Mouse (Mus musculus) CD4-positive, CD25-positive, alpha-beta regulatory T cell, adult 4 months (primary cell): Measurements from ENCODE around the gene Mrpl58. TPM values are rescaled to one million over a fixed set of nuclear protein-coding genes. Genes with fewer than 3 reads are reported as not detected.
A peak's percentile ranks its signal among the peaks of the same experiment; 100 is the strongest.

Experiments
- ATAC-seq: one replicate; pipeline ENCODE4 v1.8.0; 2017
- polyA plus RNA-seq, 2 experiments: library from polyadenylated mRNA; unstranded; fragments of 100-300 nt; shearing (Covaris generic); gene quantifications; one replicate each; pipeline ENCODE4 v1.2.1; 2017

Gene Mrpl58
- 100 to 1,000 TPM; 177 to 185 TPM for polyA plus RNA-seq

GRCm38 (mm10) chr11:115403338-115404124 is at the start of gene Mrpl58:
Gene Mrpl58, plus strand, starts transcription at chr11:115403752.
- peak; percentile 61 for ATAC-seq

- ATAC-seq = peak; percentile 62
These were observed 49.4 kb upstream of the Mrpl58 start for GRCm38 (mm10) chr11:115354183-115354582.

- ATAC-seq = peak; percentile 57
These were observed 45.1 kb upstream of the Mrpl58 start for GRCm38 (mm10) chr11:115358468-115358867.

GRCm38 (mm10) chr11:115359293-115359692 is 44.3 kb upstream of the Mrpl58 start:
- ATAC-seq = no peak

- no peak for ATAC-seq
These were observed 43.8 kb upstream of the Mrpl58 start for GRCm38 (mm10) chr11:115359726-115360125.

- no peak for ATAC-seq
These were observed 39.4 kb upstream of the Mrpl58 start for GRCm38 (mm10) chr11:115364136-115364535.

GRCm38 (mm10) chr11:115366039-115366705 is 37.4 kb upstream of the Mrpl58 start:
- no peak for ATAC-seq

GRCm38 (mm10) chr11:115366706-115367394 is 36.7 kb upstream of the Mrpl58 start:
- no peak for ATAC-seq

GRCm38 (mm10) chr11:115367395-115367944 is 36.1 kb upstream of the Mrpl58 start, which contains the start of gene Hid1:
Gene Hid1, minus strand, starts transcription at chr11:115367756.
- ATAC-seq = peak; percentile 88

- ATAC-seq = no peak
These were observed 33.2 kb upstream of the Mrpl58 start for GRCm38 (mm10) chr11:115370368-115370767.

GRCm38 (mm10) chr11:115371354-115371753 is 32.2 kb upstream of the Mrpl58 start:
- ATAC-seq = no peak

- ATAC-seq = no peak
These were observed 31.5 kb upstream of the Mrpl58 start for GRCm38 (mm10) chr11:115372015-115372414.

GRCm38 (mm10) chr11:115372737-115373136 is 30.8 kb upstream of the Mrpl58 start:
- ATAC-seq = no peak

GRCm38 (mm10) chr11:115373805-115374694 is 29.5 kb upstream of the Mrpl58 start:
- ATAC-seq = no peak

- ATAC-seq = no peak
These were observed 28.7 kb upstream of the Mrpl58 start for GRCm38 (mm10) chr11:115374695-115375425.

- no peak for ATAC-seq
These were observed 26.8 kb upstream of the Mrpl58 start for GRCm38 (mm10) chr11:115376722-115377121.

GRCm38 (mm10) chr11:115377254-115377653 is 26.3 kb upstream of the Mrpl58 start:
- ATAC-seq = no peak

GRCm38 (mm10) chr11:115377854-115378253 is 25.7 kb upstream of the Mrpl58 start:
- no peak for ATAC-seq

GRCm38 (mm10) chr11:115381276-115381675 is 22.3 kb upstream of the Mrpl58 start:
- no peak for ATAC-seq

GRCm38 (mm10) chr11:115381743-115382539 is 21.6 kb upstream of the Mrpl58 start, which contains the start of gene Cdr2l:
Gene Cdr2l, plus strand, starts transcription at chr11:115381916.
- ATAC-seq = no peak
